Mouse (Mus musculus) liver, embryonic 14.5 days (tissue): ENCODE data around the gene Rsl24d1. TPM values are rescaled to one million over a fixed set of nuclear protein-coding genes. Genes with fewer than 3 reads are reported as not detected.

Source experiments
- ATAC-seq: fragments of 200-750 bp; cut with Nextera tagmentation; 2 replicates; pipeline ENCODE4 v1.8.0; 2017; ENCODE audit warnings: moderate number of reproducible peaks, mild to moderate bottlenecking, moderate library complexity; ENCODE audit not compliant: insufficient read depth
- DNase-seq, 3 experiments: peaks; one replicate each; pipeline ENCODE4 v3.0.0-alpha.2; 2012 to 2013; ENCODE audit warnings: low read depth in 3 of 3, low spot score in 3 of 3
- H3K27ac ChIP-seq: fragments of 300-500 bp; sonication (generic); 2 replicates; pipeline ENCODE4 v1.5.1; 2014; ENCODE audit warnings: moderate library complexity, mild to moderate bottlenecking, control low read depth, inconsistent platforms
- H3K27me3 ChIP-seq: fragments of 300-500 bp; sonication (generic); 2 replicates; pipeline ENCODE4 v1.6.1; 2014; ENCODE audit warnings: mild to moderate bottlenecking, low read length, moderate library complexity; ENCODE audit not compliant: control insufficient read depth, insufficient read depth
- H3K36me3 ChIP-seq: fragments of 300-500 bp; sonication (generic); replicated peaks from 2 replicates; pipeline ENCODE4 v1.6.1; 2014; ENCODE audit warnings: low read depth; ENCODE audit not compliant: control insufficient read depth, insufficient read depth
- H3K4me1 ChIP-seq, 2 experiments: fragments of 200-500 bp in 1 of 2; fragments of 300-500 bp in 1 of 2; sonication (generic) in 1 of 2; replicated peaks; 2 replicates each; pipeline ENCODE4 v1.6.1; 2012 to 2014; ENCODE audit warnings: antibody characterized with exemption in 1 of 2, inconsistent platforms in 1 of 2, low read length in 1 of 2; ENCODE audit not compliant: control insufficient read depth in 2 of 2, insufficient read depth in 2 of 2
- H3K4me2 ChIP-seq: fragments of 300-500 bp; sonication (generic); 2 replicates; pipeline ENCODE4 v1.6.1; 2014; ENCODE audit warnings: low read depth, mild to moderate bottlenecking, control low read depth, moderate library complexity
- H3K4me3 ChIP-seq, 2 experiments: fragments of 200-500 bp in 1 of 2; fragments of 300-500 bp in 1 of 2; sonication (generic) in 1 of 2; 2 replicates each; pipeline ENCODE4 v1.5.1; 2012 to 2014; ENCODE audit warnings: low read depth in 2 of 2, low read length in 2 of 2, mild to moderate bottlenecking in 2 of 2, control low read depth in 1 of 2, inconsistent platforms in 1 of 2, moderate library complexity in 1 of 2; ENCODE audit not compliant: insufficient read depth in 1 of 2
- H3K9ac ChIP-seq: fragments of 300-500 bp; sonication (generic); replicated peaks from 2 replicates; pipeline ENCODE4 v1.6.1; 2014; ENCODE audit warnings: mild to moderate bottlenecking, control low read depth, moderate library complexity
- H3K9me3 ChIP-seq: fragments of 300-500 bp; sonication (generic); 2 replicates; pipeline ENCODE4 v1.6.1; 2016; ENCODE audit warnings: low read length, mixed read lengths; ENCODE audit not compliant: control insufficient read depth
- CTCF ChIP-seq: IDR thresholded peaks from 2 replicates; pipeline ENCODE4 v1.5.1; 2016; ENCODE audit warnings: antibody characterized with exemption, low read depth, control low read depth
- EP300 ChIP-seq: IDR thresholded peaks from 2 replicates; pipeline ENCODE4 v1.6.1; 2016; ENCODE audit warnings: antibody characterized with exemption, low read depth
- WGBS: fragments of 180-500 bp; shearing (Covaris S2); extraction: QIAGEN DNeasy Blood & Tissue Kit; methylation state at CpG from one replicate; pipeline ENCODE4 v1.1.7; 2014; ENCODE audit not compliant: insufficient replicate concordance; 5-methylcytosine and 5-hydroxymethylcytosine counted together
- polyA plus RNA-seq, 2 experiments: library from polyadenylated mRNA; depleted of rRNA in 1 of 2; stranded (reverse) in 1 of 2; unstranded in 1 of 2; fragments of >200 nt; fragmentation: Nextera tagmentation in 1 of 2; extraction: Ambion mirVana in 1 of 2; gene quantifications; 2 replicates each; pipeline versions ENCODE4 v1.2.1 to v1.2.3; 2012 to 2014

The Rsl24d1 gene
- polyA plus RNA-seq, 2 experiments: 29.7 to 49.5 TPM

DNA sequence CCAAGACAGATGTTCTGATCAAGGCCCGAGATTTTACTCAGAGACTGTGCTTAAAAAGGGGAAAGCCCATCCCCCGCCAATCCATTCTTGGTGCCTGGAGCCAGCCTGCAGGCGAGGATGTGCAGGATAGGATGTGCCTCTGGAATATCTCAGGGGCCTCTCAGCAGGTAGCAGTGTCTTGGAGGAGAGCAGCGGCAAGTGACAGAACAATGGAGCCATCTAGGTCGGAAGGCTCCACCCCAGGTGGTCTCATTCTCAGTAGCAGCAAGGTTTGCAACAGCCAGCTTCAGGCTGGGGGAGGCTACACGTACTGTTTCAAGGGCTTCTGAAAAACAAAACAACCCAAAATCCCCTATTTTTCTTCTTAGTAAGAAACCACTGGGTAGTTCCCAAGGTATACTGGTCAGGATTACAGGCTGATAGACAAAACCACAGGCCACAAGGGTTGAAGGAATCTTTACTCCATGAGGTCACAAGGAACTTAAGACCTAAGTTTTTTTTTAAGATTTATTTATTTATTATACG is 33.4 kb upstream of the Rsl24d1 start:
- Histone ChIP-seq H3K9me3 (no peaks in the 10 kb centered on the region), H3K36me3 (no peaks in the 10 kb centered on the region), H3K4me3 (no peak overlapping the region), H3K27ac (no peak overlapping the region), H3K27me3 (no peaks in the 10 kb centered on the region), H3K9ac (no peak overlapping the region), H3K4me2 (no peak overlapping the region), H3K4me1 (no peaks in the 10 kb centered on the region)
- DNase-seq: no peak
- TF ChIP-seq EP300 (no peak), CTCF (no peak)
- WGBS: 56% methylated on average over 7 of the region's 7 CpGs
- no peak for ATAC-seq

DNA sequence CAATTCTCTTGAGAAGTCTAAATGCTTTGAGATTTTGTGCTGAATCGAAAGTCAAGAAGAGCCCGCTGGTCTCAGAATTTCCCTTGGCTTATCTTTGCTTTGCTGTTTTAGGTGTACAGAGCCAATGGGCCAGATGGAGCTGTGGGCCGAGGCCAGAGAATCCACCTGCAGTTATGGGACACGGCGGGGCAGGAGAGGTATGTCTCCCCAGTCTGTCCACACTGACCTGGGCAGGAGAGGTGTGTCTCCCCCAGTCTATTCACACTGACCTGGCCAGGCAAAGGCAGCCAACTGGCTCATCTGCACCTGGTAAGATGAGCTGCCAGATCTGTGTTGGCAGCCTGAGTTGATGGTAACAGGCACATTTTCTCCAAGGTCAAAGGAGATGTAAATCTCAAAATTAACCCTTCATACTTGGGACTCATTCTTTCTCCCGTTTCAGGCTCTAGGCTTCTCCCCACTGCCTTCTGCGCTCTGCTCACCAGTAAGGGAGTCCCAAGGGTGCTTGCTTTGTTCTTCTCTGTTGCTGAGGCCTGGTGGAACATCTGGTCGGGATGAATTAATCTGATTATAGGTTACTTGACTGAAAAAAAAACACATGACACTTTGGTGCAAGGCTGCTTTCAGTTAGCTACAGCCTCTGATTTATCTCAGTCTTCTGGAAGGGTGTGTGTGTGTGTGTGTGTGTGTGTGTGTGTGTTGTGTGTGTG is 30.8 kb upstream of the Rsl24d1 start:
- TF ChIP-seq CTCF (no peak), EP300 (no peak)
- Histone ChIP-seq H3K4me2 (no peak overlapping the region), H3K4me3 (no peak overlapping the region), H3K9me3 (no peaks in the 10 kb centered on the region), H3K36me3 (no peaks in the 10 kb centered on the region), H3K27ac (no peak overlapping the region), H3K27me3 (no peaks in the 10 kb centered on the region), H3K9ac (no peak overlapping the region), H3K4me1 (peaks cover 0 to 4% of the 10 kb centered on the region in 2 experiments; a peak in 1 of 4 replicates)
- 75% methylated on average over 8 of the region's 8 CpGs for WGBS
- DNase-seq (no peak), ATAC-seq (no peak)

DNA sequence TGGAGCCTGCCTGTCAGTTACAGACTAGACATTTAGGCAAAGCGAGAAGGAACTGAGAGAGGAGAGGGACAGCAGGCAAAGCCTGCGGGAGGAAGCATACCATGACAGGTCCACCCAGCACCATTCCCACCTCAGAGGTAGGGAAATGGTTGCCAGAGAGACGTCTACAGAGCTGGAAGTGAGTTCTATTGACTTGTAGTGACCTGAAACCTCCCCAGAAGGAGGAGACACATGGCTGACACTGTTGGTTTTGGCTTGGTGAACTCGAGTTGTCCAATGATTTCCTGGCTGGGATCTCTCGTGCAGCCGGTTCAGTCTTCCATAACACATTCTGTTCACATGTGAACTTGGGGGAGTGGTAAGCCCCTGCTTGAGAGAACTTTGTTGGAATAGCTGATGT is 29.3 kb upstream of the Rsl24d1 start:
- Histone ChIP-seq H3K4me2 (no peak overlapping the region), H3K27ac (no peak overlapping the region), H3K9me3 (no peaks in the 10 kb centered on the region), H3K9ac (no peak overlapping the region), H3K4me3 (no peak overlapping the region), H3K27me3 (no peaks in the 10 kb centered on the region), H3K4me1 (peaks cover 0 to 4% of the 10 kb centered on the region in 2 experiments; a peak in 1 of 4 replicates), H3K36me3 (no peaks in the 10 kb centered on the region)
- DNase-seq: no peak
- no peak for TF ChIP-seq CTCF
- no peak for TF ChIP-seq EP300
- no peak for ATAC-seq
- 41% methylated on average over 6 of the region's 6 CpGs for WGBS

GRCm38 (mm10) chr9:73085845-73086244 is 27.4 kb upstream of the Rsl24d1 start:
- no peak overlapping the region for H3K27ac ChIP-seq
- DNase-seq (no peak), ATAC-seq (no peak)
- no peak overlapping the region for H3K4me3 ChIP-seq
- no peaks in the 10 kb centered on the region for H3K36me3 ChIP-seq
- 13% methylated on average over 6 of the region's 6 CpGs for WGBS
- H3K9me3 ChIP-seq: no peaks in the 10 kb centered on the region
- no peak overlapping the region for H3K9ac ChIP-seq
- peaks cover 0 to 4% of the 10 kb centered on the region in 2 experiments; a peak in 1 of 4 replicates for H3K4me1 ChIP-seq
- no peak overlapping the region for H3K4me2 ChIP-seq
- TF ChIP-seq CTCF (no peak), EP300 (no peak)
- H3K27me3 ChIP-seq: no peaks in the 10 kb centered on the region

DNA sequence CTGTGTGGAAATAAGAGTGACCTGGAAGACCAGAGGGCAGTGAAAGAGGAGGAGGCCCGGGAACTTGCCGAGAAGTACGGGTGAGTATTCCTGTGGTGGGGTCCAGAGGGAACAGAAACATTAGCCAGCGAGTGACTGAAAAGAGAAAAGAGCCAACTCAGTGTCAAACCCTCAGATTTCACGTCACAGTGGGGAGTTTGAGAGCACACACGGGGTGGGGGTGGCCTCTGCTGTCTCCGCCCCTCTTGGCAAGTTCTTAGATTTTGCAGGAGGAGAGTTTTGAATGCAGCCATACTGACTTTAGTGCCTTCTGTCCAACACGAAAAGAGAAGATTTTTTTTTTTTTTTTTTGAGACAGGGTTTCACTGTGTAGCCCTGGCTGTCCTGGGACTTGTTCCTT is 26.1 kb upstream of the Rsl24d1 start:
- Histone ChIP-seq H3K4me1 (peaks cover 0 to 4% of the 10 kb centered on the region in 2 experiments; a peak in 1 of 4 replicates), H3K36me3 (no peaks in the 10 kb centered on the region), H3K4me2 (no peak overlapping the region), H3K27ac (no peak overlapping the region), H3K27me3 (no peaks in the 10 kb centered on the region), H3K4me3 (no peak overlapping the region), H3K9me3 (no peaks in the 10 kb centered on the region), H3K9ac (no peak overlapping the region)
- WGBS: 50% methylated on average over 8 of the region's 8 CpGs
- DNase-seq: no peak
- TF ChIP-seq CTCF (no peak), EP300 (no peak)
- ATAC-seq: no peak
